Mouse (Mus musculus) mature B cell (primary cell): Measurements from ENCODE around the gene Myo15b.

Experiments used
- in situ Hi-C: fragments of 300-500 bp; cut with MboI; formaldehyde crosslinking; loops from 2 replicates; pipeline ENCODE4 v1.14.3; 2019

The Myo15b gene

DNA sequence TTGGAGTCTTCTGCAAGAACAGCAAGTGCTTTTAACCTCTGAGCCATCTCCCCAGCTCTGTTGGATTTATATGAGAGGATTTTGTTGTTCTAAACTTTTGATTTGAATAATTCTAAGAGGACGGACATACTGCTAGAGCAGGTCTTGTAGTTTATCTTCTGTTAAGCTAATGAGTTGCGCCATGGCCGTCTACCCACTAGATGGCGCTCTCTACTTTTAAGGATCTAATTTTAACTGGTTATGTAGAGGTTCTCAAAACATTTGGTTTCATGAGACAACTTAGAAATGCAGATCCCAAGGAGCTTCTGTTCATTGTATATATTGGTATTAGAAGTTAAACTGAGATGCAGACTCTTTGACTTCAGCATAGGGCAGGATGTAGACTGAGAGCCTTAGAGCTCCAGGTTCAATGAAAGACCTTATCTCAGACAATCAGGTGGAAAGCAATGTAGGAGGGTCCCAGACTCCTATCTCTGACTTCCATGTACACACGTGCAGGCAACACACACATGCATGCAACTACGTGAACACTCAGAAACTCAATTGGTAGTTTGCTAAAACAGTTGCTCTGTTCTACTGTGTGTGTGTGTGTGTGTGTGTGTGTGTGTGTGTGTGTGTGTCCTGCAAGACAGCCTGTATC, 81.6 kb downstream of the Myo15b start:
- in situ Hi-C loops: no loop called here

DNA sequence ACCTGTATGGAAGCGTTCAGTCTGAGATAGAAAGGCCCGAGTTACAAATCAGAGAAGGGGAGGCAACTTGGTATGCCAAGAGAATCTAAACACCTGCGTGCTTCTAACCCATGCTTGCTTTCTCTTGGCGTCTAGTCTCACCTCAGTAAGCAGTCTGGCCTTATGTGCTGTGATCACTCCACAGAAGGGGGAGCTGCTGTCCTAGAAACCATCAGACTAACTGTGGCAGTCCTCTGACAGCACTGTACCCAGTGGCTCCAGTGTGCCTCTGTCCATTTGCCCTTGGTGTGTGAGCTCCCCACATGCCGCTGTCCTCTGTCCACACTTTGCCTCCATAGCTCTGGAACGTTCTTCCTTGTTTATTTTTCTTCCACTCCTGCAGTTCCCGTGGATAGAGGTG, 83.8 kb downstream of the Myo15b start:
- in situ Hi-C loops: no loop called here
